Comparison of ENCODE assay signal across 17 mouse cellular contexts in genomic region chr3:147016506-147016905, GRCm38 (mm10).
"Had no signal": no experiment of that assay in that cellular context is flagged by ENCODE, and none has a peak within 500 bp of the region (broad histone marks: within the 10 kb centered on the region; RNA-seq: fewer than 3 reads in every experiment).

No protein-coding gene starts in this region.

- H3K27ac ChIP-seq: kidney, postnatal 0 days; left cerebral cortex, adult 2 months; liver, embryonic 13.5 days; midbrain, embryonic 12.5 days; midbrain, embryonic 15.5 days; neural tube, embryonic 12.5 days; neural tube, embryonic 15.5 days; stomach, embryonic 15.5 days had no signal

- H3K9me3 ChIP-seq: liver, embryonic 13.5 days; midbrain, embryonic 12.5 days; midbrain, embryonic 15.5 days; neural tube, embryonic 12.5 days; neural tube, embryonic 15.5 days; stomach, embryonic 15.5 days had no signal

- H3K36me3 ChIP-seq: liver, embryonic 13.5 days; midbrain, embryonic 12.5 days; midbrain, embryonic 15.5 days; neural tube, embryonic 12.5 days; neural tube, embryonic 15.5 days; stomach, embryonic 15.5 days had no signal

- H3K4me1 ChIP-seq: liver, embryonic 13.5 days; midbrain, embryonic 12.5 days; midbrain, embryonic 15.5 days; neural tube, embryonic 12.5 days; neural tube, embryonic 15.5 days; stomach, embryonic 15.5 days had no signal

- H3K27me3 ChIP-seq: liver, embryonic 13.5 days; midbrain, embryonic 12.5 days; midbrain, embryonic 15.5 days; neural tube, embryonic 12.5 days; neural tube, embryonic 15.5 days; stomach, embryonic 15.5 days had no signal

- DNase-seq: kidney, postnatal 25 days; layer of hippocampus, postnatal 36 days; liver, embryonic 13.5 days; lung, adult 2 months; lung, postnatal 14 days; lung, postnatal 4 days; right cerebral cortex, adult 18-20 months; right cerebral cortex, postnatal 25 days; spleen, adult 18-20 months; thymus, postnatal 36 days had no signal

- H3K4me3 ChIP-seq: left cerebral cortex, adult 2 months; liver, embryonic 13.5 days; midbrain, embryonic 12.5 days; midbrain, embryonic 15.5 days; neural tube, embryonic 12.5 days; neural tube, embryonic 15.5 days; stomach, embryonic 15.5 days had no signal
